In the genomic region with DNA sequence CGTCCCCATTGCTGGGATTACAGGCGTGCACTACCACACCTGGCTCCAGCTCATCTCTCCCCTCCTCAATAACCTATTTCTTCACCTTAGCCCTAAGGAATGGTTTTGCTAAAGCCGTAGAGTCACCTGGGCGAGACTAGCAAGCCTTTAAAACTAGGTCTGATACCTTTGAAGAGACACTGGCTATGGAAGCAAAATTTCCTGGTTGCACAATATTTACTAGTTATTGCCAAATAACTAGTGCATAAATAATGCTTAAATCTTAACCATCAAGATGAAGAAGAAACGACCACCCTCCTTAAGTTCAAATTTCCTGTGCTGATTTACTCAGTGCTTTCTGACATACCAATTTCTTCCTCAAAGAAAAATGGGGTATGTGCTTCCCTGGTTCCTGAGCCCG, we compare ENCODE assay signal across 8 mouse cellular contexts. TPM values are rescaled to one million over a fixed set of nuclear protein-coding genes. Genes with fewer than 3 reads are reported as not detected.
DNase-seq lines count a peak whose midpoint lies in the region; ATAC-seq lines count a peak whose summit lies in the region.

No protein-coding gene starts in this region.

- peak overlapping the region; percentile 30 for H3K4me3 ChIP-seq in kidney, embryonic 15.5 days (replicated peaks)
- peak overlapping the region; percentile 41 for H3K4me3 ChIP-seq in brown adipose tissue, adult 24 weeks (ENCODE audit: insufficient read depth, low read depth, low read length)
- H3K4me3 ChIP-seq in hindbrain, embryonic 15.5 days, result peak overlapping the region; percentile 52
- H3K4me3 ChIP-seq in midbrain, embryonic 15.5 days, result peak overlapping the region; percentile 84

- peak overlapping the region; percentile 11; the same call in 1 of the 2 replicates for H3K9ac ChIP-seq in kidney, embryonic 15.5 days
- peak overlapping the region; percentile 40 for H3K9ac ChIP-seq in hindbrain, embryonic 15.5 days
- H3K9ac ChIP-seq in midbrain, embryonic 15.5 days, result peak overlapping the region; percentile 26

- peak overlapping the region; percentile 86 for H3K4me2 ChIP-seq in kidney, embryonic 15.5 days
- H3K4me2 ChIP-seq in hindbrain, embryonic 15.5 days, result peak overlapping the region; percentile 69
- peak overlapping the region; percentile 80 for H3K4me2 ChIP-seq in midbrain, embryonic 15.5 days

- H3K36me3 ChIP-seq in kidney, embryonic 15.5 days, result no peaks in the 10 kb centered on the region
- H3K36me3 ChIP-seq in hindbrain, embryonic 15.5 days, result no peaks in the 10 kb centered on the region
- H3K36me3 ChIP-seq in midbrain, embryonic 15.5 days (replicated peaks), result no peaks in the 10 kb centered on the region

- ATAC-seq in kidney, embryonic 15.5 days (replicated peaks; ENCODE audit: low FRiP score), result no peak
- ATAC-seq in hindbrain, embryonic 15.5 days (ENCODE audit: low FRiP score, low read depth), result no peak
- peak; percentile 28 for ATAC-seq in midbrain, embryonic 15.5 days (replicated peaks)
- no peak for ATAC-seq in frontal cortex, adult (ENCODE audit: low TSS enrichment)

- no peaks in the 10 kb centered on the region for H3K9me3 ChIP-seq in kidney, embryonic 15.5 days (replicated peaks)
- H3K9me3 ChIP-seq in hindbrain, embryonic 15.5 days, result no peaks in the 10 kb centered on the region
- H3K9me3 ChIP-seq in midbrain, embryonic 15.5 days, result no peaks in the 10 kb centered on the region

- WGBS in kidney, embryonic 15.5 days, result 10% methylated on average over 6 of the region's 6 CpGs
- WGBS in hindbrain, embryonic 15.5 days, result 12% methylated on average over 6 of the region's 6 CpGs
- 15% methylated on average over 6 of the region's 6 CpGs for WGBS in midbrain, embryonic 15.5 days

- H3K27me3 ChIP-seq in kidney, embryonic 15.5 days, result peaks cover 59% of the 10 kb centered on the region
- peaks cover 39% of the 10 kb centered on the region for H3K27me3 ChIP-seq in hindbrain, embryonic 15.5 days
- peaks cover 47% of the 10 kb centered on the region for H3K27me3 ChIP-seq in midbrain, embryonic 15.5 days (replicated peaks)

- no peak overlapping the region for H3K27ac ChIP-seq in kidney, embryonic 15.5 days
- H3K27ac ChIP-seq in brown adipose tissue, adult 24 weeks (replicated peaks; ENCODE audit: low read depth, low read length), result no peak overlapping the region
- no peak overlapping the region for H3K27ac ChIP-seq in hindbrain, embryonic 15.5 days (replicated peaks)
- no peak overlapping the region for H3K27ac ChIP-seq in midbrain, embryonic 15.5 days

- DNase-seq in kidney, adult 9 months, result no peak
- DNase-seq in thymus, adult 18-20 months, result no peak
- DNase-seq in cerebellum, postnatal 25 days, result no peak

- peaks cover 51% of the 10 kb centered on the region for H3K4me1 ChIP-seq in kidney, embryonic 15.5 days
- H3K4me1 ChIP-seq in brown adipose tissue, adult 24 weeks (ENCODE audit: control insufficient read depth, insufficient read depth, insufficient read length, low read length), result no peaks in the 10 kb centered on the region
- peaks cover 52% of the 10 kb centered on the region for H3K4me1 ChIP-seq in hindbrain, embryonic 15.5 days (replicated peaks)
- peaks cover 60% of the 10 kb centered on the region for H3K4me1 ChIP-seq in midbrain, embryonic 15.5 days

RNA-seq across cellular contexts. Expression of gene Skor1, which starts 15.1 kb away (rescaled TPM):
- polyA plus RNA-seq in kidney, embryonic 15.5 days (2015; fragmentation: Nextera tagmentation; extraction: Ambion mirVana), result not detected in 2 replicates
- not detected in 2 replicates for polyA plus RNA-seq in brown adipose tissue, adult 24 weeks (2012; ENCODE audit: insufficient read depth, insufficient read length, missing spikeins)
- polyA plus RNA-seq in hindbrain, embryonic 15.5 days (2015; fragmentation: Nextera tagmentation; extraction: Ambion mirVana), result 15.0 and 20.5 TPM in 2 replicates
- 1.6 and 1.9 TPM in 2 replicates for polyA plus RNA-seq in midbrain, embryonic 15.5 days (2015; fragmentation: Nextera tagmentation; extraction: Ambion mirVana)

Comparison
In these comparisons a context has a peak if more than half of its experiments do, and no peak if none do; other contexts are left out.
1. H3K4me3 ChIP-seq: peak in every context shown above with its lines; median percentile 84 in midbrain, embryonic 15.5 days; 52 in hindbrain, embryonic 15.5 days; 41 in brown adipose tissue, adult 24 weeks; 30 in kidney, embryonic 15.5 days.